ENCODE assay signal across 8 mouse cellular contexts in the genomic region with DNA sequence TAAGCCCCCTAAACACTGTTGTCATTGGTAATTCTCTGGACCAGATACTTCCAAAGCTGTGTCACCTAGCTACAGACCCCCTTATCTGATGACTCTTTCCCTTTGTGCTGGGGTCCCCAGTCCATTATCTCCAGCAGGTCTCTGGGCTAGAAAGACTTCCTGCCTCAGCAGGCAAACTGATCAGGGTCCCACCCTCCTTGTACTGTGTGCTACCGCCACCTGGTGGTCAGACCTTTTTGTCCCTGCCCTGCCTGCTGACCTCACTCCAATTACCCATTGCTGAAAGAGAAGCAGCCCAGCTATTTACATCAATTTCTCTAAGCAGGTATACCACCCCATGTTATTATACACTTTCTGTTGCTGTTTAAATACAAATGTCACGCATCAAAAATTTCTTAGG. TPM values are rescaled to one million over a fixed set of nuclear protein-coding genes. Genes with fewer than 3 reads are reported as not detected.
A peak's percentile ranks its signal among the peaks of the same experiment; 100 is the strongest.
DNase-seq lines count a peak whose midpoint lies in the region; ATAC-seq and TF ChIP-seq lines count a peak whose summit lies in the region.

No protein-coding gene starts in this region.

- ATAC-seq in embryonic facial prominence, embryonic 11.5 days (replicated peaks; ENCODE audit: insufficient number of reproducible peaks, low FRiP score, low TSS enrichment, low read depth) = peak; percentile 72; the same call in 1 of the 2 replicates
- peak; percentile 44; the same call in 1 of the 2 replicates for ATAC-seq in lung, postnatal 0 days
- ATAC-seq in erythroblast, adult 5-6 weeks (replicated peaks; ENCODE audit: low FRiP score, poor library complexity, severe bottlenecking) = no peak

- TF ChIP-seq EP300 in MEL (IDR thresholded peaks at IDR 0.05; ENCODE audit: low read depth in 1 of 2, low read length in 2 of 2) = no peak
- TF ChIP-seq EP300 in lung, postnatal 0 days (IDR thresholded peaks at IDR 0.05) = no peak

- WGBS in embryonic facial prominence, embryonic 11.5 days = 8% methylated on average over 2 of the region's 2 CpGs
- WGBS in lung, postnatal 0 days = 10% methylated on average over 2 of the region's 2 CpGs

- no peaks in the 10 kb centered on the region for H3K79me2 ChIP-seq in MEL (ENCODE audit: control insufficient read depth, insufficient read depth, low read length, poor library complexity)

- DNase-seq in MEL (ENCODE audit: low read depth, low spot score) = peak; percentile 59
- DNase-seq in adrenal gland, postnatal 25 days = peak; percentile 82
- DNase-seq in embryonic facial prominence, embryonic 11.5 days (ENCODE audit: low spot score) = peak; percentile 85
- DNase-seq in heart, postnatal 10 days = peak; percentile 75 to 86
- peak; percentile 65 to 85 for DNase-seq in layer of hippocampus, adult 2 months (ENCODE audit: low spot score in 2 of 2)
- peak; percentile 56 for DNase-seq in lung, postnatal 0 days (ENCODE audit: low spot score)
- DNase-seq in right cerebral cortex, postnatal 14 days = peak; percentile 79

- no peaks in the 10 kb centered on the region for H3K9me3 ChIP-seq in MEL (replicated peaks; ENCODE audit: insufficient read depth, low read length)
- H3K9me3 ChIP-seq in embryonic facial prominence, embryonic 11.5 days (replicated peaks; ENCODE audit: control insufficient read depth, low read length) = no peaks in the 10 kb centered on the region
- no peaks in the 10 kb centered on the region for H3K9me3 ChIP-seq in lung, postnatal 0 days (ENCODE audit: low read length)

- no peak overlapping the region for H3K9ac ChIP-seq in MEL (ENCODE audit: control insufficient read depth, low read depth, low read length, poor library complexity, severe bottlenecking)
- no peak overlapping the region for H3K9ac ChIP-seq in embryonic facial prominence, embryonic 11.5 days (replicated peaks; ENCODE audit: low read length)
- H3K9ac ChIP-seq in lung, postnatal 0 days (replicated peaks; ENCODE audit: low read depth) = no peak overlapping the region

- no peak overlapping the region for H3K27ac ChIP-seq in MEL (ENCODE audit: control insufficient read depth, low read depth, low read length)
- no peak overlapping the region for H3K27ac ChIP-seq in embryonic facial prominence, embryonic 11.5 days (replicated peaks; ENCODE audit: low read depth, low read length)
- no peak overlapping the region for H3K27ac ChIP-seq in layer of hippocampus, adult 2 months
- no peak overlapping the region for H3K27ac ChIP-seq in lung, postnatal 0 days (ENCODE audit: low read length)

- H3K4me2 ChIP-seq in embryonic facial prominence, embryonic 11.5 days (ENCODE audit: low read depth, low read length) = no peak overlapping the region
- no peak overlapping the region for H3K4me2 ChIP-seq in lung, postnatal 0 days (replicated peaks; ENCODE audit: low read depth, low read length)

- TF ChIP-seq POLR2A in MEL (IDR thresholded peaks at IDR 0.05; ENCODE audit: control insufficient read depth in 1 of 2, insufficient read depth in 1 of 2, low read depth in 1 of 2, low read length in 2 of 2, poor library complexity in 1 of 2) = no peak

- peak; percentile 54 to 82 (median 81); a peak in 5 of 6 replicates for TF ChIP-seq CTCF in MEL (IDR thresholded peaks at IDR 0.05 in 2 of 3, conservative IDR thresholded peaks at IDR 0.05 in 1 of 3; ENCODE audit: control insufficient read depth in 1 of 3, insufficient read depth in 1 of 3, low read depth in 2 of 3, low read length in 3 of 3, poor library complexity in 1 of 3, severe bottlenecking in 1 of 3)
- peak; percentile 90 for TF ChIP-seq CTCF in layer of hippocampus, adult 2 months (conservative IDR thresholded peaks at IDR 0.05)
- peak; percentile 89 for TF ChIP-seq CTCF in lung, postnatal 0 days (IDR thresholded peaks at IDR 0.05)

- no peaks in the 10 kb centered on the region for H3K36me3 ChIP-seq in MEL (ENCODE audit: control insufficient read depth in 1 of 2, insufficient read depth in 2 of 2, low read length in 2 of 2)
- no peaks in the 10 kb centered on the region for H3K36me3 ChIP-seq in embryonic facial prominence, embryonic 11.5 days (replicated peaks; ENCODE audit: control insufficient read depth, insufficient read depth, low read depth, low read length)
- no peaks in the 10 kb centered on the region for H3K36me3 ChIP-seq in lung, postnatal 0 days (ENCODE audit: insufficient read depth, low read length)

- no peak overlapping the region for H3K4me3 ChIP-seq in MEL (ENCODE audit: control insufficient read depth in 1 of 2, insufficient read depth in 1 of 2, low read depth in 2 of 2, low read length in 2 of 2)
- no peak overlapping the region for H3K4me3 ChIP-seq in embryonic facial prominence, embryonic 11.5 days (ENCODE audit: low read depth, low read length)
- no peak overlapping the region for H3K4me3 ChIP-seq in layer of hippocampus, adult 2 months
- no peak overlapping the region for H3K4me3 ChIP-seq in lung, postnatal 0 days (ENCODE audit: low read depth, low read length)

- H3K27me3 ChIP-seq in MEL (ENCODE audit: control insufficient read depth in 1 of 2, insufficient read depth in 2 of 2, low read length in 2 of 2) = 0 out of 4 replicates have a peak, but pooled peaks cover 0 to 2% of the 10 kb centered on the region in 2 experiments
- H3K27me3 ChIP-seq in embryonic facial prominence, embryonic 11.5 days (ENCODE audit: control insufficient read depth, insufficient read depth, low read length) = no peaks in the 10 kb centered on the region
- no peaks in the 10 kb centered on the region for H3K27me3 ChIP-seq in lung, postnatal 0 days (replicated peaks; ENCODE audit: insufficient read depth, low read length)

- TF ChIP-seq RAD21 in MEL (IDR thresholded peaks at IDR 0.05; ENCODE audit: low read depth, low read length) = peak; percentile 67

- intact Hi-C loops in heart, postnatal 10 days (cut with DNase I) = loop anchor here (1.0 to 5.0 kb wide), 4 partner anchors 41 to 330 kb away; a partner anchor contains a TSS

- no peaks in the 10 kb centered on the region; a peak in 1 of 4 replicates for H3K4me1 ChIP-seq in MEL (ENCODE audit: control insufficient read depth in 1 of 2, insufficient read depth in 2 of 2, low read length in 2 of 2)
- H3K4me1 ChIP-seq in embryonic facial prominence, embryonic 11.5 days (ENCODE audit: control insufficient read depth, insufficient read depth, low read length) = no peaks in the 10 kb centered on the region
- H3K4me1 ChIP-seq in lung, postnatal 0 days (ENCODE audit: insufficient read depth, low read depth, low read length) = no peaks in the 10 kb centered on the region

TF ChIP-seq in MEL, 35 proteins besides CTCF, POLR2A, EP300 and RAD21:
- TF ChIP-seq ZC3H11A (IDR thresholded peaks at IDR 0.05; ENCODE audit: low read depth, low read length) = 0 out of 2 replicates have a peak, but pooled peaks have one; percentile 10
- no peak for TF ChIP-seq KAT2A (conservative IDR thresholded peaks at IDR 0.05; ENCODE audit: low read depth, low read length)
- TF ChIP-seq SMC3 (IDR thresholded peaks at IDR 0.05; ENCODE audit: low read depth, low read length) = peak; percentile 64

RNA-seq across cellular contexts. Expression of a gene that starts 9.1 kb away (rescaled TPM):
- total RNA-seq in MEL (2012; rRNA removed) = not detected in 2 replicates
- not detected for polyA plus RNA-seq in MEL (2012; ENCODE audit: insufficient read depth in 1 of 2, insufficient read length in 2 of 2, low read depth in 1 of 2, low replicate concordance in 2 of 2, missing spikeins in 1 of 2)
- not detected in 2 replicates for total RNA-seq in adrenal gland, postnatal 25 days (2021)
- polyA plus RNA-seq in embryonic facial prominence, embryonic 11.5 days (2014; fragmentation: Nextera tagmentation; extraction: Ambion mirVana) = 2.2 and 2.6 TPM in 2 replicates
- total RNA-seq in heart, postnatal 10 days (2021) = under 1 TPM; 0.31 to 0.60 TPM
- total RNA-seq in layer of hippocampus, adult 2 months (2021) = 1 to 10 TPM; 2.4 to 2.5 TPM
- polyA plus RNA-seq in lung, postnatal 0 days (2015; fragmentation: Nextera tagmentation; extraction: Ambion mirVana) = 10.7 and 11.9 TPM in 2 replicates
- not detected in 2 replicates for total RNA-seq in erythroblast, adult 5-6 weeks (2015; ENCODE audit: low replicate concordance)
- not detected in 2 replicates for total RNA-seq in erythroblast, adult 5-6 weeks (2017; ENCODE audit: low replicate concordance)

RNA-seq across cellular contexts. Expression of a gene that starts 47.5 kb away (rescaled TPM):
- total RNA-seq in MEL (2012; rRNA removed) = 17.9 and 18.5 TPM in 2 replicates
- polyA plus RNA-seq in MEL (2012; ENCODE audit: insufficient read depth in 1 of 2, insufficient read length in 2 of 2, low read depth in 1 of 2, low replicate concordance in 2 of 2, missing spikeins in 1 of 2) = 10 to 100 TPM in 1 of 2 experiments, not detected in 1; 23.3 TPM
- total RNA-seq in adrenal gland, postnatal 25 days (2021) = 40.9 and 57.9 TPM in 2 replicates
- 77.7 and 84.8 TPM in 2 replicates for polyA plus RNA-seq in embryonic facial prominence, embryonic 11.5 days (2014; fragmentation: Nextera tagmentation; extraction: Ambion mirVana)
- 10 to 100 TPM; 38.7 to 45.3 TPM for total RNA-seq in heart, postnatal 10 days (2021)
- 10 to 100 TPM; 39.7 to 51.1 TPM for total RNA-seq in layer of hippocampus, adult 2 months (2021)
- 18.7 and 21.3 TPM in 2 replicates for polyA plus RNA-seq in lung, postnatal 0 days (2015; fragmentation: Nextera tagmentation; extraction: Ambion mirVana)
- total RNA-seq in erythroblast, adult 5-6 weeks (2015; ENCODE audit: low replicate concordance) = 3.1 and 3.7 TPM in 2 replicates
- total RNA-seq in erythroblast, adult 5-6 weeks (2017; ENCODE audit: low replicate concordance) = 2.2 and 6.2 TPM in 2 replicates
